Mouse (Mus musculus): Measurements from ENCODE around the gene Naa35.

- TF ChIP-seq POLR2A (IDR thresholded peaks at IDR 0.05; ENCODE audit: borderline replicate concordance, low read depth, low read length), result no peak
- no peak for TF ChIP-seq CTCF (IDR thresholded peaks at IDR 0.05; ENCODE audit: low read depth, low read length)
Observed at GRCm38 (mm10) chr13:59564505-59564904, 20.6 kb upstream of the Naa35 start.

Data from bone marrow macrophage, adult 2 months (primary cell).